Mouse (Mus musculus) R1 (cell line): ENCODE measurements around the gene Itprip.

ENCODE experiments used
- DNase-seq: peaks from one replicate; pipeline ENCODE4 v3.0.0-alpha.2; 2018; ENCODE audit warnings: low read depth, low spot score

Itprip gene

DNA sequence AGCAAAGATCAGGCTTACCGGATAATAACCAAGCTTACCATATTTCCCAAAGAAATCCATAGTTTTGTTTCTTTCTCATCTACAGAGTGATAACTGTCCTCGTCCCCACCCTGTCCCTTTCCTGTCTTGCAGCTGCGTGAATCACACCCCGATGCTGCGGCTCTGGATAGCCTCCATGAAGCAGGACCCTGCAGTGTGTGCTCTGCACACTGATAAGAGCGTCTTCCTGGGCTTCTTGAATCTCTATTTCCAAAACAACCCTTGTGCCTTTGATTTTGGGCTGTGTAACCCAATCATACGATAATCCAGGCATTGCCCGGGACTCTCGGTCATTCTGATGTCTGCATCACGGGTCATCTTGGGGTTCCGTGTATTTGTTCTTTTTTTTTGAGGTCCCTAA, 33.2 kb downstream of the Itprip start:
- DNase-seq: no peak

- DNase-seq: no peak
Observed at GRCm38 (mm10) chr19:47885191-47885743, 33.8 kb downstream of the Itprip start.

DNA sequence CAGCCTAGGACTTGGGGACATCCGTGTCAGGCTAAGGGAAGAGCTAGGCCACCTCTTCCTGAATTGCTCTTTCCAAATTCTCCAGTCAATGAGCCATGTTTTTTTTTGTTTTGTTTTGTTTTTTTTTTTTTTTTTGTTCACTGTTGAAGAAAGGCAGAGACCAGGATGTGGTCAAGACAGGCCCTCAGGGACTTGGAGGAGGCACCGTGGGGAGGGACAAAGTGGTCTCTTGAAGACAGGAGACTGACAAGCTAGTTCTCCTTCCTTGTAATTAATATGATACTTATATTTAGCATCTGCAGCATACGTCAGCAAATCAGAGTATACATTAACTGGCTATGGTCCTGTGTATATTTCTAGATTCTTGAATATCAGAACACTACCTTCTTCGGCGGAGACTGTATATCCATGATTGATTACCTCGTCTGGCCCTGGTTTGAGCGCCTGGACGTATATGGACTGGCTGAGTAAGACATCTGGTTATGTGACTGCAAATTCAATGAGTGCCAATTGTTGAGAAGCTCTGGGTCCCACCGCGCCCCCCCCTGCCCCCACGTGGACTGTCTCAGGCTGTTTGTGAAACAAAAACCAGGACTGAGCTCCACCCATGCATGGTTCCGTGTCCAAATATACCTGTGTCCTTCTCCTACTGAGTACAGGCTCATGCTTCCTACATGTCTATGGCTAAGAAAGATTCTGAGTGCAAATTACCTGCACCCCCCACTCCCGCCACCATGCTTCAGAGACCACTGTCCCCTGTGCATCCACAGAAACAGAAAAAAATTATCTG, 34.6 kb downstream of the Itprip start:
- no peak for DNase-seq

DNA sequence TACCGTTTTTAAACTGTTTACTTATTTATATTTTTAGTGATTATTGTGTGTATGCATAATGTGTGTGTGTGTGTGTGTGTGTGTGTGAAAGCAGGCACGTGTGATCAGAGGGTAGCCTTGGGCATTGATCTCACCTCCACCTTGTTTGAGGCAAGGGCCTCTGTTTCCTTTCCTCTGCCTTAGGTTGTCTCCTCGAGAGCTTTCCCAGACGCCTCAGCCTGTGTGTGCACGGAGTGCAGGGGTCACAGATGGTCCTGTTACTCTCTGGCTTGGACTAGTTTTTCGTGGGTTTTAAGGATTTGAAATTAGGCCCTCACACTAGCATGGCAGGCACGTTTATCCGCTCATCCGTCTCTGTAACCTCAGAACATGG, 36.2 kb downstream of the Itprip start:
- no peak for DNase-seq

DNA sequence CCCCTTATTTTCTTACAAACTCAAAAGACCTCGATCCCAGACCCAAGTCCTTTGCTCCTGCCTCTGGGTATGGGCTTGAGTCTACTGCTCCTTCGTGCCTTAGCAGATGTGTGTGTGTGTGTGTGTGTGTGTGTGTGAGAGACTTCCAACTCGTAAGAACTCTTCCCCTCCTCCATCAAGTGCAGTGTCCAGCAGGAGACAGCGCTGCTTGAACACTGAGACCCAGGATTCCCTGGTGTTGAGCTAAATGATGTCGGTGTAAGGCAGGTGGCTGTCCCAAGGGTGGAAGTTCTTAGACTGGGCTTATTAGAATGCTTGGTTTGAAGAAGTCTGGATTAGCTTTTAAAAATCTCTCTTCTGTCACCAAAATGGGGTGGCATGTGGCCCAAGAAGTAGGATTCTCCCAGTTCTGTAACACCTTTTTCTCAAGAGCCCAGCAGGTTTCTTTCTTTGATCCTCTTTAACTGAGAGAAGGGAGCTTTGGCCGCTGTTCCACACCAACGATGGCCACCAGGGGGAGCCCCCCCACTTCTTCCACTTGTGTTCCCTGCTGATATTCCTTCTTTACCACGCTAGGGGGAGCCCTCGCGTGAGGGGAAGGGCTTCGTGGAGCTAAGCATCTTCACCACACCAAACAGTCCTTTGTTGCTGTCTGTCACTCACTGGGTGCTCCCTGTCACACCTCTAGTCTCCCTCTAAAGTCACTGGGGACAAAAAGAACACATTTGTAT, 36.8 kb downstream of the Itprip start:
- DNase-seq: peak; percentile 85

DNA sequence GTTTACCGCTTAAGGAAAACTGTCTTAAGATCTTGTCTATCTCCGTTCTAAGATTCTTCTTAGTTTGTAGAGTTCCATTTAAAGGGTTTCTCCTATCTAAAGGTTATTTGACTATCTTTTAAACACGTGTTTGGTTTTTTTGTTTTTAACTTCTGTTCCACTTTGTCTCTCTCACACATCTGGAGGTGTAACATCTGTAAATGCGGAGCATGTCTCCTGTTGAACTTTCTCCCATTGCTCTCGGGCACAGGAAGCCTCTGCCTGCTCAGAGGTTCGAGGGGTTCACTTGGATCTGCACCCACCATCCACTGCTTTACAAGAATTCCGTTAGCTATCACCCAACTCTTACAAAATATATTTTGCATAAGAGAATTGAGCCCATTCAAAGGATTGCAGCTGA, 37.6 kb downstream of the Itprip start:
- no peak for DNase-seq

DNA sequence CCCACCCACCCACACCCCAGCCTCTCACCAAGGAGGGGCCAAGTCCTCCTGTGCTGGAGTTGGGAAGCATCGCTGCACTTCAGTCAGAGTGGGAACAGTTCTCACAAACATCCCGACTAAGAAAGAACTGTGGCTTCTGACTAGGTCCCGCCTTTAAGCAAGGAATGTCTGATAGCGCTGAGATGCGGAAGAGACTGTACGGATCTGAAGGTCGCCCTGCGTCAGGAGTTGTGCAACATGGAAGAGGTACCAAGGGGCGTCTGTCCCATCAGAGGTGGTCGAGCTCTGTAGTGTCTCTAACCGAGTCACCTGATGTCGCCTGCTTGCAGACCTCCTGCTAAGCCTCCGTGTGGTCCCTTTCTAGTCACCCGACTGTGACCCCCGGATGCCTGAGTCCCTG, 42.8 kb downstream of the Itprip start:
- DNase-seq: no peak

- peak; percentile 56 for DNase-seq
Observed at GRCm38 (mm10) chr19:47871515-47871914, 47.6 kb downstream of the Itprip start.

DNA sequence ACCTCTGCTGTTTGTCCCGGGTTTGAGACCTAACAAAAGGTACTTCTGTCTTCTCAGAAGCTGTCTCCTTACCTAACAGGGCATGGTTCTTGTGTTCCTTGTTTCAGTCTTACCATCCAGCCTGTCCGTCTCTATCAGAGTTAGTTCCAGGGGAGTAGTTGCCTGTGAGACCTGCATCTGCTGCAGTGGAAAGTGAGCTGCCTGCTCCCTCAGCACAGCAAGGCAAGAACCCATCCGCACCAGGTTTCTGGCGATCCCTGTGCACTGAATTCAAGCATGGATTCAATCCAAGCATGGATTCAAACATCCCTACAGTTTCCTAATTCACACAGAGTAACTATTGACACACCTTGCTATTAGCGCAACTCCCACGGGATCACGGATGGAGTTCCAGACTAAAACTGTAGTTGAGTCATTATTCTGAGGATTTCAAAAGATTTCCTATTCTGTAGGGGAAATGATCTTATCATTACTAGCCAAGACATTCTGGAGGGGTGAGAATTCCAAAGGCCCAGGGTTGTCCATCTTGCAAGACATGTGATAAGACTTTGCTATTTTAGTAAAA, 48.9 kb downstream of the Itprip start:
- no peak for DNase-seq

DNA sequence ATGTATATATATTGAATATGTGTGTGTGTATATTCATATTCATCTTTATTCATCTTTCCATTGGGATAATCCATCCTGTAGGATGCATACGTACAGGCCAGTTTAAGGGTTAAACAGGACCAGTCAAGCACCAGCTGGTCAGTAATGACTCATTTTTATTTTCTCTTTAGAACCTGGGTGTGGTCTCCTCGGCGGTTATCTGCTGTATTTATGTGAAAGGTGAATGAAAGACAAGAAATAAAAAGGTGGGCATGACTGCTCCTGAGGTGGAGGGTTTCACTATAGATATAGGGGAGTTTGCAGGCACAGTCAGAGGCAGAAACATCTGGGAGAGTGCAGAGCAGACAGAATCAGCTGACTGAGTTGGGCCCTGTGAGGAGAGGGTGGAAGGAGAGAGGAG, 49.6 kb downstream of the Itprip start:
- DNase-seq: no peak

GRCm38 (mm10) chr19:47868951-47869350, 50.1 kb downstream of the Itprip start:
- no peak for DNase-seq

DNA sequence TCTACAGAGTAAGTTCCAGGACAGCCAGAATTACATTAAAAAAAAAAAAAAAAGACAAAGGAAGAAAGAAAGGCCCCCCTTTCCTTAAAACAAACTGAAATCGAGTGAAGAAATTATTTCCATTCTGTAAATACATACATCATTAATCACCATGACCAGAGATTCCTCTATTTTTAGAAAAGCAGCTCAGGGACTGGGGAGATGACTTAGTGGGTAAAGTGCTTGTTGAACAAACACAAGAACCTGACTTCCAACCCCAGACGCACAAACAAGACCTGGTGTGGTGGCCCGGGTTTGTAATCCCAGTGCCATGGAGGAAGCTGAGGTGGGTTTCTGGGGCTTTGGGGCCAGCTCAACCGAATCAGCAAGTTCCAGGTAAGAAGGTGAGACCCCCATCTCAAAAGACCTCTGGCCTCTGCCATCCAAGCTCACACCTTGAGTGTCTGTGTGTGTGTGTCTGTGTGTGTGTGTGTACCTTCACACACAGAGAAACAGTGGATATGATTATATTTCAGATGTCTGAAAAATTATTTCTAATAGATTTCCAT, 51.4 kb downstream of the Itprip start:
- no peak for DNase-seq

- peak; percentile 95 for DNase-seq
Observed at GRCm38 (mm10) chr19:47865353-47865947, 53.6 kb downstream of the Itprip start, which contains the start of gene Gsto2. Gsto2 (plus strand) TSS chr19:47865534.

DNA sequence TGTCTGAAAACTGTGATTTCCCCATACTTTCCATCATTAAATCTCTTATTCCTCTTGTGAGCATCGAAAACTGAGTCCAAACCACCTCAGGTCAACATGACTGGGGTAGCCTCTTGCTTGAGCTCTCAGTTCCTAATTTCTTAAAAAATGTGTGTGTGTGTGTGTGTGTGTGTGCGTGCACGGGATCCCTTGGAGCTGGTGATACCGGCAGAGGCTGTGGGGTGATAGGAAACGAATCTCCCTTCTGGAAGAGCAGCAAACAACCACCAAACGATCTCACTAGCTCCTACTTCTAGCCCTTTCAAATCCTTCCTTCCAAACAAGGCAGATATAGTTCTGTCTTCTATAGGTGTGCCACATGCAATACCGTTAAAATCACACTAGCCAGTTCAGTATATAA, 54.4 kb downstream of the Itprip start:
- no peak for DNase-seq

DNA sequence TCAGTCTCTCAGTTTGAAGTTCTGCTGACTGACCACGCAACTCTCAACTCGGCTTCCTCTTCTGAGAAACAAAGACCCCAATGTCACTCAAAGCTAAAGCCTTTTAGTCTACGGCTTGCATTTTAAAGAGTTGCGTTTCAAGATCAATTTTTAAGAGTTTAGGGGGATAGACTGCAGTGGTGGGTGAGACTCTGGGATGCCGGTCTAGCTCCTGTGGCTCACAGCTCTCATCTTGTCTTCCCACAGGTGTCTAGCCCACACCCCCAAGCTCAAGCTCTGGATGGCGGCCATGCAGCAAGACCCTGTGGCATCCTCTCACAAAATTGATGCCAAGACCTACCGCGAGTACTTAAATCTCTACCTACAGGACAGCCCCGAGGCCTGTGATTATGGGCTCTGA, 55.0 kb downstream of the Itprip start:
- no peak for DNase-seq

DNA sequence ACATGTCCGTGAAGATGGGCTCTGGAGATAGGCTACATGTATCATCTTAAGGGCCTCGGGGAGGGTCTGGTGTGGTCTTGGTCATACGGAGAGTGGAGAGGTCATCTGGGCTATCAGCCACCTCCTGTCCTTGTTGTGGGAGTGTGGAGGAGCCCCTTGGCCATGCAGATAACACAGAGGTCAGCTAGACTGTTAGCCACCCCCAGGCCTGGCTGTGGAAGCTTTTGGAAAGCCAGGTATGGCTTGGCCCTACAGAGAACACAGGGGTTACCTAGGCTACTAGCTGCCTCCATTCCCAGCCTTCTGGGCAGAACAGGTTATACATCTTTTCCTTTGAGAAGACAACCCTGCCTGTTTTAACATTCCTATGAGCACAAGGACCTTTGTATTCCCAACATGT, 56.5 kb downstream of the Itprip start:
- no peak for DNase-seq

DNA sequence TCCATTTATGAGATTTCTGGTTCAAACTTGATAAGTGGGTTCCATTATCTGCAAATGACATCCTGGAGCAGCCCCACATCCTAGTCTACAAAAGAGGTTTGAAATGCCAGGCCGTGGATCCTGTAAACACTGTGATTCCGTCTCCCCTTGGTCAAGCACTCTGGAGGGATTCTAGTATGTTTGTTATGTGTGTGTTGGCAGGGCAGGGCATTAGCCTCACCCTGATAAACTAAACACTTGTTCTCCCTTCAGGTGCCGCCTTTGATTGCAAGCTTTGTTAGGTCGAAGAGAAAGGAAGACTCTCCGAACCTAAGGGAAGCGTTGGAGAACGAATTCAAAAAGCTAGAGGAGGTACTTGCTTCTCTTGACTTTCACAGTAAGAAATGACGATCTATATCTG, 59.9 kb downstream of the Itprip start:
- DNase-seq: no peak

DNA sequence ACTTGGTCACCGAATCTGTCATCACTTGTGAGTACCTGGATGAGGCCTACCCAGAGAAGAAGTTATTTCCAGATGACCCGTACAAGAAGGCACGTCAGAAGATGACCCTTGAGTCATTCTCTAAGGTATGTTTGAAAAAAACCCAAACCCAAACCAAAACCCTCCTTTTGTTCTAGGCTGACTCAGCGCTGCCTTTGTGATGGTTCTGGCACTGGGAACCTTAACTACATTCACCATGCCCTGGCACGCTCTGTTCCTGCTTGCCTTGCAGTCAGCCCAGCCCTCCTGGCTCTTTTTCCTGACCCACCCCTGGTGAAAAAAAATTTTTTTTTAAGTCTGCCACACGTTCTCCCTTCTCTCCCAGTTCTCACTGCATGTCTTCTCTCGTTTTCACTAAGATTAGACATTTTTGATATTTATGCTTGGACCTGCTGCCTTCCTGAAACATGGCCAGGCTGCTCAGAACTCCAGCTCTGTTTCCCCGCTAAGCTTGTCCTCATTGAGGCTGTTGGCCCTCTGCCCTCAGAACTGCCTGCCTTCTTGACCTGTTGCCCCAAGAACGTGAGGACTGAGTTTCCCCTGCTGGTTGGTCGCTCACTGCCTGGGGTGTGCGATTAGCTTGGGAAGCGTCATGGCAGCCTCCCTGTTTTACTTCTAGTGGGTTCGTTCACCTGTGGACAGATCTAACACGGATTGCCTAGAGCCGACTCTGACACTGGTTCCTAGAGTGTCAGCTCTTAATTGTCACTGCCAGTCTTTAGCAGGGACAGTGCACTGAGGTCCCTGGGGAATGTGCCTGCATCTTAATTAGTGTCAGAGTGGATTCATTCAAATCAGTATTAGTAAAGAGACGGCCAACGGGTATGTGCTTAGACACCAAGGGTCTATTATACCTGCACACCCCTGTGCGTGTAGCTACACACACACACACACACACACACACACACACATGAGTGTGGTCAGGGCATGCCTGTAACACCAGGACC, 60.8 kb downstream of the Itprip start:
- DNase-seq: no peak

DNA sequence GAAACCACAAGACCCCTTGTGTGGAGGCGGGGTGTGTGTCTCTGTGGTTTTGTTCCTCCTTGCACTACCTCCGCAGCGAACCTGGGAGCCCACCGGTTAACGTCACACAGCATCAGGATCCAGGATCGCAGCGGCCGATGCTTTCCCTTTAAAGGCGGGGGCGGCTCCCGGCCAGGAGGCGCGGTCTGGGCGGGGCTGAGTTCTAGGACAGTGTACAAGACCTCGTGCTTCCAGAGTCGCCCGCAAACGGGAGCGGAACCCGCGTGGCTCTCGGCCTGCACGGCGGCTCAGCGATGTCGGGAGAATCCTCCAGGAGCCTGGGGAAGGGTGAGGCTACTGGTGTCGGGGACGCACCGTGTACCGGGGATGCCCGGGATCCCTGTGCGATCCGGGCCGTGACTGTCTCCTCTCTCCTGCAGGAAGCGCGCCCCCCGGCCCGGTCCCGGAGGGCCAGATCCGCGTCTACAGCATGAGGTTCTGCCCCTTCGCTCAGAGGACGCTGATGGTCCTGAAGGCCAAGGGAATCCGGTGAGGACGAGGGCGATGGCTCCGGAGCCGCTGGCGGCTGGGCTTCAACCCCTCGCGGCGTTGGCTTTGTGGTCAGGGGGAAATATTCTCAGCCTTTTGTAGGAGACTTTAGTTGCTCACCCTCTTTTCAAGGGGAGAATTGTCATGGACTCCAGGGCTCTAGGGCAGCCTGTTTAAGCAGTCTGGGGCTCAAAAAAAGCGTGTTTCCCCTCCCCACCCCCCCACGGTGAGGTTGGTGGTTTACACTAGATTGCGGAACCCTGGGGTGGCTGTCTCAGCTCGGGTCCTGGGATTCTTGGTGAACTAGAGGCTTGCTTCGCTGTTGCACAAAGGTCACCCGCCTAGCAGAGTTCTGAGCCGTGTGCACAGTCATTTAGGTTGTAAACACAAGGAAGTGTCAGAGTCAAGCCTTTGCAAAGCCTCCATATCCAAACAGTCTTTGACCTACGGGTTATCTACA, 64.0 kb downstream of the Itprip start, which contains the start of gene Gsto1:
TSS of gene Gsto1 (plus strand) at position 175 of the 988 bp plus-strand sequence.
- DNase-seq: peak; percentile 87
